Mouse (Mus musculus) cortical plate, adult 2 months (tissue): ENCODE measurements around the gene 4930507D05Rik.

Experiments
- CTCF ChIP-seq: fragments of 200-500 bp; IDR thresholded peaks from 2 replicates; pipeline ENCODE4 v1.5.1; 2011; ENCODE audit warnings: mild to moderate bottlenecking, control low read depth, low read length; ENCODE audit not compliant: insufficient read depth; ENCODE audit errors: extremely low read depth
- POLR2A ChIP-seq: fragments of 200-500 bp; IDR thresholded peaks from 2 replicates; pipeline ENCODE4 v1.6.1; 2011; ENCODE audit warnings: mild to moderate bottlenecking, low read length, control low read depth; ENCODE audit not compliant: insufficient read depth; ENCODE audit errors: extremely low read depth

GRCm38 (mm10) chr10:62481108-62481852 is 32.0 kb downstream of the 4930507D05Rik start:
- TF ChIP-seq CTCF (no peak), POLR2A (no peak)
